Mouse (Mus musculus): ENCODE measurements around the gene Atp2b4.

- TF ChIP-seq GATA1 (IDR thresholded peaks at IDR 0.05; ENCODE audit: low read length) (no peak), TAL1 (IDR thresholded peaks at IDR 0.05; ENCODE audit: low read length) (no peak)
Measured at GRCm38 (mm10) chr1:133741171-133741570, 59.7 kb downstream of the Atp2b4 start.

Data from erythroblast, embryonic 14.5 days (primary cell).